Mouse (Mus musculus) heart, adult 11 months (tissue): ENCODE measurements around the gene Ppp1ca.
A peak's percentile ranks its signal among the peaks of the same experiment; 100 is the strongest.

Source experiments
- DNase-seq: peaks from one replicate; pipeline ENCODE4 v3.0.0; 2022

Gene Ppp1ca

GRCm38 (mm10) chr19:4191528-4192250, at the start of gene Ppp1ca:
Gene Ppp1ca (plus strand): TSS chr19:4192065.
- DNase-seq, result peak; percentile 99

GRCm38 (mm10) chr19:4142416-4143173, 49.3 kb upstream of the Ppp1ca start:
- peak; percentile 92 for DNase-seq

GRCm38 (mm10) chr19:4143759-4144268, 48.1 kb upstream of the Ppp1ca start, which contains the start of gene Cabp4:
Gene Cabp4 (minus strand): TSS chr19:4144033.
- peak; percentile 95 for DNase-seq

- peak; percentile 98 for DNase-seq
These were observed 47.0 kb upstream of the Ppp1ca start for GRCm38 (mm10) chr19:4144550-4145498.

- peak; percentile 89 for DNase-seq
These were observed 45.9 kb upstream of the Ppp1ca start for GRCm38 (mm10) chr19:4145936-4146335.

GRCm38 (mm10) chr19:4146366-4147021, 45.4 kb upstream of the Ppp1ca start:
- peak; percentile 91 for DNase-seq

- DNase-seq, result peak; percentile 96
These were observed 44.9 kb upstream of the Ppp1ca start for GRCm38 (mm10) chr19:4147022-4147405.

GRCm38 (mm10) chr19:4147782-4148490, 43.9 kb upstream of the Ppp1ca start:
- peak; percentile 94 for DNase-seq

- peak; percentile 100 for DNase-seq
These were observed 43.4 kb upstream of the Ppp1ca start, which contains the start of gene Coro1b for GRCm38 (mm10) chr19:4148491-4148806. Gene Coro1b (plus strand): TSS chr19:4148619.

- no peak for DNase-seq
These were observed 43.0 kb upstream of the Ppp1ca start for GRCm38 (mm10) chr19:4148819-4149218.

- peak; percentile 95 for DNase-seq
These were observed 42.6 kb upstream of the Ppp1ca start for GRCm38 (mm10) chr19:4149283-4149682.

GRCm38 (mm10) chr19:4149764-4150461, 42.0 kb upstream of the Ppp1ca start:
- peak; percentile 94 for DNase-seq

- peak; percentile 92 for DNase-seq
These were observed 41.0 kb upstream of the Ppp1ca start for GRCm38 (mm10) chr19:4150567-4151487.

GRCm38 (mm10) chr19:4151488-4151860, 40.4 kb upstream of the Ppp1ca start:
- DNase-seq, result peak; percentile 91

GRCm38 (mm10) chr19:4151898-4152297, 40.0 kb upstream of the Ppp1ca start:
- DNase-seq, result no peak

- DNase-seq, result peak; percentile 92
These were observed 39.2 kb upstream of the Ppp1ca start for GRCm38 (mm10) chr19:4152445-4153231.

- peak; percentile 96 for DNase-seq
These were observed 38.6 kb upstream of the Ppp1ca start, which contains the start of gene Ptprcap for GRCm38 (mm10) chr19:4153232-4153654. Gene Ptprcap (plus strand): TSS chr19:4153604.

- DNase-seq, result peak; percentile 95
These were observed 37.2 kb upstream of the Ppp1ca start for GRCm38 (mm10) chr19:4154437-4155222.
